9 mouse cellular contexts compared by ENCODE assay signal in genomic region chr5:151247115-151247875, GRCm38 (mm10). TPM values are rescaled to one million over a fixed set of nuclear protein-coding genes. Genes with fewer than 3 reads are reported as not detected.
A peak's percentile ranks its signal among the peaks of the same experiment; 100 is the strongest.
DNase-seq lines count a peak whose midpoint lies in the region; ATAC-seq lines count a peak whose summit lies in the region.
"Had no signal": no experiment of that assay in that cellular context is flagged by ENCODE, and none has a peak within 500 bp of the region (broad histone marks: within the 10 kb centered on the region; RNA-seq: fewer than 3 reads in every experiment).

No protein-coding gene starts in this region.

- no peaks in the 10 kb centered on the region for H3K9me3 ChIP-seq in heart, embryonic 13.5 days
- no peaks in the 10 kb centered on the region for H3K9me3 ChIP-seq in limb, embryonic 10.5 days (replicated peaks)
- H3K9me3 ChIP-seq in neural tube, embryonic 11.5 days (ENCODE audit: control insufficient read depth, low read length): no peaks in the 10 kb centered on the region

- ATAC-seq in heart, embryonic 13.5 days (ENCODE audit: extremely low read depth, insufficient number of reproducible peaks, low FRiP score, low TSS enrichment): no peak
- 0 out of 2 replicates have a peak, but pooled peaks have one; percentile 5 for ATAC-seq in neural tube, embryonic 11.5 days (ENCODE audit: insufficient read depth, low FRiP score, low TSS enrichment)

- peak overlapping the region; percentile 48; the same call in 1 of the 2 replicates for H3K9ac ChIP-seq in heart, embryonic 13.5 days
- no peak overlapping the region for H3K9ac ChIP-seq in neural tube, embryonic 11.5 days (ENCODE audit: low read length)

- peaks cover 21% of the 10 kb centered on the region; the same call in 1 of the 2 replicates for H3K27me3 ChIP-seq in heart, embryonic 13.5 days (replicated peaks)
- no peaks in the 10 kb centered on the region for H3K27me3 ChIP-seq in limb, embryonic 10.5 days (ENCODE audit: low read depth, poor library complexity, severe bottlenecking)
- no peaks in the 10 kb centered on the region for H3K27me3 ChIP-seq in neural tube, embryonic 11.5 days (ENCODE audit: control insufficient read depth, insufficient read depth, low read length)

- H3K4me2 ChIP-seq in heart, embryonic 13.5 days: peak overlapping the region; percentile 32
- H3K4me2 ChIP-seq in neural tube, embryonic 11.5 days (ENCODE audit: low read depth): no peak overlapping the region; the same call in 1 of the 2 replicates

- peaks cover 41% of the 10 kb centered on the region for H3K4me1 ChIP-seq in heart, embryonic 13.5 days
- H3K4me1 ChIP-seq in limb, embryonic 10.5 days: peaks cover 16% of the 10 kb centered on the region
- peaks cover 15% of the 10 kb centered on the region; the same call in 1 of the 2 replicates for H3K4me1 ChIP-seq in neural tube, embryonic 11.5 days (ENCODE audit: control insufficient read depth, insufficient read depth, low read length)

- no peak for DNase-seq in heart, adult 9 months (ENCODE audit: low spot score in 2 of 2)
- DNase-seq in embryo, embryonic 11 days: peak; percentile 26
- DNase-seq in limb, embryonic 10.5 days (ENCODE audit: low spot score): no peak
- no peak for DNase-seq in neural tube, embryonic 11.5 days (ENCODE audit: low spot score)
- DNase-seq in urinary bladder, postnatal 10 days (ENCODE audit: low spot score): no peak
- DNase-seq in Muller cell, postnatal 12 days (ENCODE audit: inconsistent ontology term): no peak
- no peak for DNase-seq in gastrocnemius, adult 18-20 months (ENCODE audit: low spot score)

- peak overlapping the region; percentile 60 for H3K27ac ChIP-seq in heart, embryonic 13.5 days (replicated peaks)
- peak overlapping the region; percentile 67; the same call in 1 of the 2 replicates for H3K27ac ChIP-seq in limb, embryonic 10.5 days
- no peak overlapping the region for H3K27ac ChIP-seq in neural tube, embryonic 11.5 days (ENCODE audit: low read depth, low read length)

- WGBS in heart, embryonic 13.5 days: 31% methylated on average over 11 of the region's 11 CpGs
- WGBS in limb, embryonic 10.5 days: 48% methylated on average over 11 of the region's 11 CpGs
- 46% methylated on average over 11 of the region's 11 CpGs for WGBS in neural tube, embryonic 11.5 days

- no peaks in the 10 kb centered on the region for H3K36me3 ChIP-seq in heart, embryonic 13.5 days
- H3K36me3 ChIP-seq in limb, embryonic 10.5 days: no peaks in the 10 kb centered on the region
- no peaks in the 10 kb centered on the region for H3K36me3 ChIP-seq in neural tube, embryonic 11.5 days (ENCODE audit: control insufficient read depth, insufficient read depth, low read length)

- H3K4me3 ChIP-seq in heart, embryonic 13.5 days: no peak overlapping the region
- no peak overlapping the region for H3K4me3 ChIP-seq in limb, embryonic 10.5 days
- H3K4me3 ChIP-seq in neural tube, embryonic 11.5 days (ENCODE audit: low read depth, low read length): no peak overlapping the region
- H3K4me3 ChIP-seq: erythroblast, embryonic 14.5 days had no signal

RNA-seq across cellular contexts. Expression of gene Stard13, which starts 13.7 kb away (rescaled TPM):
- 3.8 and 4.7 TPM in 2 replicates for polyA plus RNA-seq in heart, embryonic 13.5 days (2015; fragmentation: Nextera tagmentation; extraction: Ambion mirVana)
- polyA plus RNA-seq in limb, embryonic 10.5 days (2016; fragmentation: Nextera tagmentation; extraction: Ambion mirVana): 1.8 and 3.4 TPM in 2 replicates
- polyA plus RNA-seq in neural tube, embryonic 11.5 days (2014; fragmentation: Nextera tagmentation; extraction: Ambion mirVana): 7.5 TPM in 2 replicates
- 1 to 10 TPM; 4.3 to 8.1 TPM for total RNA-seq in gastrocnemius, adult 18-20 months (2021)
